ENCODE assay signal across 8 mouse cellular contexts in genomic region chr4:8380711-8381338, GRCm38 (mm10).
DNase-seq lines count a peak whose midpoint lies in the region; ATAC-seq and TF ChIP-seq lines count a peak whose summit lies in the region.

No protein-coding gene starts in this region.

- 42% methylated on average over 5 of the region's 5 CpGs for WGBS in heart, embryonic 13.5 days
- WGBS in kidney, embryonic 14.5 days, result 63% methylated on average over 5 of the region's 5 CpGs
- 42% methylated on average over 5 of the region's 5 CpGs for WGBS in lung, embryonic 14.5 days

- H3K4me2 ChIP-seq in heart, embryonic 13.5 days, result 0 out of 2 replicates have a peak overlapping the region, but pooled peaks have one; percentile 2
- no peak overlapping the region for H3K4me2 ChIP-seq in kidney, embryonic 14.5 days (replicated peaks; ENCODE audit: low read depth, low read length)
- no peak overlapping the region for H3K4me2 ChIP-seq in lung, embryonic 14.5 days

- H3K4me1 ChIP-seq in heart, embryonic 13.5 days, result peaks cover 15% of the 10 kb centered on the region
- H3K4me1 ChIP-seq in kidney, embryonic 14.5 days (ENCODE audit: control insufficient read depth, insufficient read depth, low read length), result no peaks in the 10 kb centered on the region
- H3K4me1 ChIP-seq in lung, embryonic 14.5 days (ENCODE audit: insufficient read depth), result no peaks in the 10 kb centered on the region

- no peaks in the 10 kb centered on the region for H3K27me3 ChIP-seq in heart, embryonic 13.5 days (replicated peaks)
- no peaks in the 10 kb centered on the region for H3K27me3 ChIP-seq in kidney, embryonic 14.5 days (ENCODE audit: control insufficient read depth, insufficient read depth, low read length)
- H3K27me3 ChIP-seq in lung, embryonic 14.5 days (ENCODE audit: insufficient read depth, low read length), result no peaks in the 10 kb centered on the region

- H3K9ac ChIP-seq in heart, embryonic 13.5 days, result 0 out of 2 replicates have a peak overlapping the region, but pooled peaks have one; percentile 6
- no peak overlapping the region for H3K9ac ChIP-seq in kidney, embryonic 14.5 days (ENCODE audit: low read depth, low read length)
- no peak overlapping the region for H3K9ac ChIP-seq in lung, embryonic 14.5 days

- ATAC-seq in heart, embryonic 13.5 days (ENCODE audit: extremely low read depth, insufficient number of reproducible peaks, low FRiP score, low TSS enrichment), result no peak
- ATAC-seq in kidney, embryonic 14.5 days (ENCODE audit: low FRiP score, low TSS enrichment), result peak; percentile 82; the same call in 1 of the 2 replicates
- ATAC-seq in lung, embryonic 14.5 days (ENCODE audit: insufficient read depth), result peak; percentile 80

- H3K4me3 ChIP-seq in heart, embryonic 13.5 days, result no peak overlapping the region
- H3K4me3 ChIP-seq in kidney, embryonic 14.5 days (ENCODE audit: low read length), result no peak overlapping the region
- H3K4me3 ChIP-seq in lung, embryonic 14.5 days (ENCODE audit: low read depth, low read length), result no peak overlapping the region

- no peaks in the 10 kb centered on the region for H3K9me3 ChIP-seq in heart, embryonic 13.5 days
- H3K9me3 ChIP-seq in kidney, embryonic 14.5 days (ENCODE audit: control insufficient read depth, low read length), result no peaks in the 10 kb centered on the region
- H3K9me3 ChIP-seq in lung, embryonic 14.5 days (ENCODE audit: low read depth, low read length), result no peaks in the 10 kb centered on the region

- TF ChIP-seq CTCF in lung, embryonic 14.5 days (IDR thresholded peaks at IDR 0.05; ENCODE audit: low read depth), result peak; percentile 78

- H3K36me3 ChIP-seq in heart, embryonic 13.5 days, result no peaks in the 10 kb centered on the region
- no peaks in the 10 kb centered on the region for H3K36me3 ChIP-seq in kidney, embryonic 14.5 days (ENCODE audit: control insufficient read depth, insufficient read depth, low read length)
- no peaks in the 10 kb centered on the region for H3K36me3 ChIP-seq in lung, embryonic 14.5 days (ENCODE audit: insufficient read depth)

- H3K27ac ChIP-seq in heart, embryonic 13.5 days (replicated peaks), result no peak overlapping the region
- no peak overlapping the region for H3K27ac ChIP-seq in kidney, embryonic 14.5 days (ENCODE audit: low read depth, low read length)
- no peak overlapping the region for H3K27ac ChIP-seq in lung, embryonic 14.5 days (ENCODE audit: low read depth)

- peak; percentile 37 to 92 for DNase-seq in adrenal gland, adult (ENCODE audit: inconsistent age in 2 of 2, low spot score in 1 of 2)
- DNase-seq in adrenal gland, adult 8-10 months, result no peak
- DNase-seq in ZHBTc4 (ENCODE audit: low read depth, low spot score), result peak; percentile 76
- peak; percentile 71 for DNase-seq in embryo, embryonic 10 days (ENCODE audit: low spot score)
- peak; percentile 90 for DNase-seq in lung, embryonic 14.5 days
- DNase-seq in retina, adult 2 months (ENCODE audit: low read depth, low spot score), result peak; percentile 36
